ENCODE assay signal across 23 mouse cellular contexts in genomic region chr12:117681273-117681672, GRCm38 (mm10).
DNase-seq lines count a peak whose midpoint lies in the region; ATAC-seq and TF ChIP-seq lines count a peak whose summit lies in the region.
"Had no signal": no experiment of that assay in that cellular context is flagged by ENCODE, and none has a peak within 500 bp of the region (broad histone marks: within the 10 kb centered on the region; RNA-seq: fewer than 3 reads in every experiment).

No protein-coding gene starts in this region.

- H3K27ac ChIP-seq in kidney, adult 2 months (ENCODE audit: insufficient read depth, low read depth, low read length): peak overlapping the region; percentile 19; the same call in 1 of the 2 replicates
- H3K27ac ChIP-seq in kidney, embryonic 15.5 days: no peak overlapping the region
- H3K27ac ChIP-seq in stomach, embryonic 14.5 days (ENCODE audit: low read length): no peak overlapping the region
- no peak overlapping the region for H3K27ac ChIP-seq in stomach, postnatal 0 days (replicated peaks)
- H3K27ac ChIP-seq in midbrain, embryonic 11.5 days (ENCODE audit: low read depth, low read length): no peak overlapping the region
- H3K27ac ChIP-seq: forebrain, embryonic 10.5 days; heart, embryonic 13.5 days; hindbrain, embryonic 14.5 days; limb, embryonic 15.5 days; neural tube, embryonic 13.5 days; stomach, embryonic 15.5 days had no signal

- no peaks in the 10 kb centered on the region for H3K36me3 ChIP-seq in kidney, adult 2 months (ENCODE audit: control insufficient read depth, insufficient read depth, low read length)
- H3K36me3 ChIP-seq in kidney, embryonic 15.5 days: no peaks in the 10 kb centered on the region
- no peaks in the 10 kb centered on the region for H3K36me3 ChIP-seq in stomach, embryonic 14.5 days (ENCODE audit: control insufficient read depth, insufficient read depth, low read length)
- no peaks in the 10 kb centered on the region for H3K36me3 ChIP-seq in stomach, postnatal 0 days (ENCODE audit: control insufficient read depth, insufficient read depth, low read length)
- no peaks in the 10 kb centered on the region for H3K36me3 ChIP-seq in midbrain, embryonic 11.5 days (ENCODE audit: control insufficient read depth, insufficient read depth, low read length)
- H3K36me3 ChIP-seq: forebrain, embryonic 10.5 days; G1E; heart, embryonic 13.5 days; limb, embryonic 15.5 days; neural tube, embryonic 13.5 days; stomach, embryonic 15.5 days had no signal

- H3K4me2 ChIP-seq in kidney, embryonic 15.5 days: no peak overlapping the region
- H3K4me2 ChIP-seq in stomach, embryonic 14.5 days (replicated peaks; ENCODE audit: low read depth, low read length): no peak overlapping the region
- no peak overlapping the region for H3K4me2 ChIP-seq in stomach, postnatal 0 days (replicated peaks; ENCODE audit: low read depth)
- H3K4me2 ChIP-seq in midbrain, embryonic 11.5 days: no peak overlapping the region
- H3K4me2 ChIP-seq: heart, embryonic 13.5 days; hindbrain, embryonic 14.5 days; limb, embryonic 15.5 days; neural tube, embryonic 13.5 days; stomach, embryonic 15.5 days had no signal

- WGBS in kidney, adult 2 months: 56% methylated on average over 4 of the region's 4 CpGs
- WGBS in kidney, embryonic 15.5 days: 75% methylated on average over 4 of the region's 4 CpGs
- WGBS in stomach, embryonic 14.5 days: 67% methylated on average over 4 of the region's 4 CpGs
- WGBS in stomach, postnatal 0 days: 71% methylated on average over 4 of the region's 4 CpGs
- 88% methylated on average over 4 of the region's 4 CpGs for WGBS in midbrain, embryonic 11.5 days

- peaks cover 13% of the 10 kb centered on the region for H3K4me1 ChIP-seq in kidney, adult 2 months (ENCODE audit: control insufficient read depth, insufficient read depth, low read length)
- peaks cover 31% of the 10 kb centered on the region for H3K4me1 ChIP-seq in kidney, embryonic 15.5 days
- no peaks in the 10 kb centered on the region for H3K4me1 ChIP-seq in stomach, embryonic 14.5 days (ENCODE audit: control insufficient read depth, insufficient read depth, low read length)
- H3K4me1 ChIP-seq in stomach, postnatal 0 days (replicated peaks; ENCODE audit: control insufficient read depth, insufficient read depth): no peaks in the 10 kb centered on the region
- H3K4me1 ChIP-seq in midbrain, embryonic 11.5 days (ENCODE audit: control insufficient read depth, insufficient read depth, low read length): 0 out of 2 replicates have a peak, but pooled peaks cover 11% of the 10 kb centered on the region
- H3K4me1 ChIP-seq: limb, embryonic 15.5 days; stomach, embryonic 15.5 days had no signal

- H3K9me3 ChIP-seq in kidney, embryonic 15.5 days (replicated peaks): no peaks in the 10 kb centered on the region
- no peaks in the 10 kb centered on the region for H3K9me3 ChIP-seq in stomach, embryonic 14.5 days (ENCODE audit: control insufficient read depth, low read depth, low read length)
- no peaks in the 10 kb centered on the region for H3K9me3 ChIP-seq in stomach, postnatal 0 days (ENCODE audit: control insufficient read depth, low read length)
- no peaks in the 10 kb centered on the region for H3K9me3 ChIP-seq in midbrain, embryonic 11.5 days (ENCODE audit: control insufficient read depth, low read length)
- H3K9me3 ChIP-seq: forebrain, embryonic 10.5 days; heart, embryonic 13.5 days; limb, embryonic 15.5 days; neural tube, embryonic 13.5 days; stomach, embryonic 15.5 days had no signal

- H3K9ac ChIP-seq in kidney, embryonic 15.5 days: no peak overlapping the region
- H3K9ac ChIP-seq in stomach, embryonic 14.5 days (replicated peaks; ENCODE audit: low read depth, low read length): no peak overlapping the region
- H3K9ac ChIP-seq in stomach, postnatal 0 days (ENCODE audit: low read length): no peak overlapping the region
- H3K9ac ChIP-seq in midbrain, embryonic 11.5 days (ENCODE audit: low read length): no peak overlapping the region
- H3K9ac ChIP-seq: forebrain, postnatal 0 days; heart, embryonic 13.5 days; hindbrain, embryonic 14.5 days; limb, embryonic 15.5 days; neural tube, embryonic 13.5 days; stomach, embryonic 15.5 days had no signal

- no peaks in the 10 kb centered on the region for H3K27me3 ChIP-seq in kidney, adult 2 months (replicated peaks; ENCODE audit: control insufficient read depth, insufficient read depth, low read length)
- no peaks in the 10 kb centered on the region for H3K27me3 ChIP-seq in kidney, embryonic 15.5 days
- H3K27me3 ChIP-seq in stomach, embryonic 14.5 days (ENCODE audit: control insufficient read depth, insufficient read depth, low read length): no peaks in the 10 kb centered on the region
- H3K27me3 ChIP-seq in stomach, postnatal 0 days (ENCODE audit: control insufficient read depth, insufficient read depth, low read length): no peaks in the 10 kb centered on the region
- no peaks in the 10 kb centered on the region for H3K27me3 ChIP-seq in midbrain, embryonic 11.5 days (ENCODE audit: control insufficient read depth, insufficient read depth, low read length)
- H3K27me3 ChIP-seq: heart, embryonic 13.5 days; limb, embryonic 15.5 days; neural tube, embryonic 13.5 days; stomach, embryonic 15.5 days had no signal

- no peak for TF ChIP-seq CTCF in kidney, adult 2 months (conservative IDR thresholded peaks at IDR 0.05; ENCODE audit: insufficient read depth, insufficient read length, low read depth, low read length)
- no peak for TF ChIP-seq CTCF in stomach, postnatal 0 days (IDR thresholded peaks at IDR 0.05; ENCODE audit: low read depth)

- H3K4me3 ChIP-seq in kidney, adult 2 months (ENCODE audit: insufficient read depth, low read depth, low read length): no peak overlapping the region
- H3K4me3 ChIP-seq in kidney, embryonic 15.5 days (replicated peaks): no peak overlapping the region
- no peak overlapping the region for H3K4me3 ChIP-seq in stomach, embryonic 14.5 days (ENCODE audit: low read depth, low read length)
- H3K4me3 ChIP-seq in stomach, postnatal 0 days (ENCODE audit: low read depth, low read length): no peak overlapping the region
- no peak overlapping the region for H3K4me3 ChIP-seq in midbrain, embryonic 11.5 days (ENCODE audit: low read depth, low read length)
- H3K4me3 ChIP-seq: forebrain, embryonic 10.5 days; heart, embryonic 13.5 days; limb, embryonic 15.5 days; neural tube, embryonic 13.5 days; stomach, embryonic 15.5 days had no signal

- no peak for ATAC-seq in kidney, embryonic 15.5 days (replicated peaks; ENCODE audit: low FRiP score)
- ATAC-seq in stomach, embryonic 14.5 days (ENCODE audit: insufficient number of reproducible peaks, insufficient read depth, low FRiP score, low read depth): 0 out of 2 replicates have a peak, but pooled peaks have one; percentile 23
- no peak for ATAC-seq in stomach, postnatal 0 days (ENCODE audit: low FRiP score, low TSS enrichment)
- no peak for ATAC-seq in midbrain, embryonic 11.5 days (ENCODE audit: low FRiP score)
- ATAC-seq: forebrain, postnatal 0 days; intestine, postnatal 0 days had no signal

- no peak for TF ChIP-seq POLR2A in kidney, adult 2 months (IDR thresholded peaks at IDR 0.05; ENCODE audit: low read depth, low read length)

- TF ChIP-seq EP300 in stomach, postnatal 0 days (optimal IDR thresholded peaks at IDR 0.05): no peak

- no peak for DNase-seq in kidney, adult 2 months
- DNase-seq in stomach, postnatal 0 days (ENCODE audit: low spot score): no peak
- peak; percentile 49 for DNase-seq in adrenal gland, postnatal 14 days
- no peak for DNase-seq in midbrain, embryonic 11.5 days (ENCODE audit: low spot score, missing footprints)
- DNase-seq in spleen, postnatal 10 days (ENCODE audit: low spot score in 2 of 2): no peak
- DNase-seq: cerebellum, adult 2 months; cerebellum, postnatal 36 days; forebrain, postnatal 0 days; gastrocnemius, postnatal 36 days; kidney, postnatal 10 days; lung, adult 2 months; midbrain, embryonic 14.5 days; thymus, postnatal 14 days had no signal
